Mouse (Mus musculus) embryonic fibroblast, embryonic 13.5 days (primary cell): ENCODE data around the gene Immp2l. TPM values are rescaled to one million over a fixed set of nuclear protein-coding genes. Genes with fewer than 3 reads are reported as not detected.

ENCODE experiments used
- H3K27ac ChIP-seq: 2 replicates; pipeline ENCODE4 v1.5.1; 2012; ENCODE audit warnings: low read length, control low read depth, inconsistent platforms; ENCODE audit not compliant: insufficient read depth
- H3K4me1 ChIP-seq: 2 replicates; pipeline ENCODE4 v1.6.1; 2011; ENCODE audit warnings: low read length; ENCODE audit not compliant: control insufficient read depth, insufficient read depth
- H3K4me3 ChIP-seq: 2 replicates; pipeline ENCODE4 v1.5.1; 2011; ENCODE audit warnings: mild to moderate bottlenecking, control low read depth, low read length; ENCODE audit not compliant: insufficient read depth
- CTCF ChIP-seq: IDR thresholded peaks from 2 replicates; pipeline ENCODE4 v1.5.1; 2011; ENCODE audit warnings: mild to moderate bottlenecking, control low read depth, low read length, moderate library complexity, borderline replicate concordance; ENCODE audit not compliant: insufficient read depth
- POLR2A ChIP-seq: IDR thresholded peaks from 2 replicates; pipeline ENCODE4 v1.6.1; 2011; ENCODE audit warnings: low read depth, mild to moderate bottlenecking, control low read depth, low read length, moderate library complexity
- polyA plus RNA-seq: library from polyadenylated mRNA; stranded (reverse); fragments of >200 nt; gene quantifications from 2 replicates; pipeline ENCODE4 v1.2.4, GENCODE M21; 2011; ENCODE audit warnings: low read depth; ENCODE audit not compliant: missing spikeins, insufficient read length

Immp2l gene
- polyA plus RNA-seq, 1 experiment: 2.9 TPM

- TF ChIP-seq POLR2A: no peak
- TF ChIP-seq CTCF: no peak
- H3K27ac ChIP-seq: no peak overlapping the region
- H3K4me3 ChIP-seq: no peak overlapping the region
- no peaks in the 10 kb centered on the region for H3K4me1 ChIP-seq
Measured at GRCm38 (mm10) chr12:41159543-41159942, 135.7 kb downstream of the Immp2l start.

- no peaks in the 10 kb centered on the region for H3K4me1 ChIP-seq
- H3K27ac ChIP-seq: no peak overlapping the region
- no peak for TF ChIP-seq POLR2A
- no peak for TF ChIP-seq CTCF
- no peak overlapping the region for H3K4me3 ChIP-seq
Measured at GRCm38 (mm10) chr12:41167802-41168201, 143.9 kb downstream of the Immp2l start.

- no peaks in the 10 kb centered on the region for H3K4me1 ChIP-seq
- no peak for TF ChIP-seq CTCF
- TF ChIP-seq POLR2A: no peak
- H3K27ac ChIP-seq: no peak overlapping the region
- no peak overlapping the region for H3K4me3 ChIP-seq
Measured at GRCm38 (mm10) chr12:41170051-41170450, 146.2 kb downstream of the Immp2l start.

GRCm38 (mm10) chr12:41182856-41183255 lies 159.0 kb downstream of the Immp2l start:
- no peak overlapping the region for H3K27ac ChIP-seq
- TF ChIP-seq POLR2A (no peak), CTCF (no peak)
- no peaks in the 10 kb centered on the region for H3K4me1 ChIP-seq
- no peak overlapping the region for H3K4me3 ChIP-seq

GRCm38 (mm10) chr12:41185060-41185459 lies 161.2 kb downstream of the Immp2l start:
- Histone ChIP-seq H3K4me3 (no peak overlapping the region), H3K27ac (no peak overlapping the region), H3K4me1 (no peaks in the 10 kb centered on the region)
- no peak for TF ChIP-seq POLR2A
- no peak for TF ChIP-seq CTCF

GRCm38 (mm10) chr12:41185509-41185908 lies 161.6 kb downstream of the Immp2l start:
- Histone ChIP-seq H3K4me1 (no peaks in the 10 kb centered on the region), H3K27ac (no peak overlapping the region), H3K4me3 (no peak overlapping the region)
- no peak for TF ChIP-seq POLR2A
- TF ChIP-seq CTCF: no peak

- H3K27ac ChIP-seq: no peak overlapping the region
- H3K4me3 ChIP-seq: no peak overlapping the region
- no peak for TF ChIP-seq POLR2A
- no peaks in the 10 kb centered on the region; the same call in 1 of the 2 replicates for H3K4me1 ChIP-seq
Measured at GRCm38 (mm10) chr12:41192829-41193228, 168.9 kb downstream of the Immp2l start.

GRCm38 (mm10) chr12:41196374-41196773 lies 172.5 kb downstream of the Immp2l start:
- Histone ChIP-seq H3K4me3 (no peak overlapping the region), H3K27ac (no peak overlapping the region), H3K4me1 (no peaks in the 10 kb centered on the region; the same call in 1 of the 2 replicates)
- TF ChIP-seq CTCF (no peak), POLR2A (no peak)

- no peak overlapping the region for H3K27ac ChIP-seq
- no peak overlapping the region for H3K4me3 ChIP-seq
- no peaks in the 10 kb centered on the region for H3K4me1 ChIP-seq
- TF ChIP-seq POLR2A: no peak
- TF ChIP-seq CTCF: no peak
Measured at GRCm38 (mm10) chr12:41215186-41215585, 191.3 kb downstream of the Immp2l start.

GRCm38 (mm10) chr12:41221893-41222292 lies 198.0 kb downstream of the Immp2l start:
- no peak overlapping the region for H3K27ac ChIP-seq
- no peak overlapping the region for H3K4me3 ChIP-seq
- TF ChIP-seq POLR2A (no peak), CTCF (no peak)
- H3K4me1 ChIP-seq: no peaks in the 10 kb centered on the region

GRCm38 (mm10) chr12:41223686-41224085 lies 199.8 kb downstream of the Immp2l start:
- Histone ChIP-seq H3K4me1 (no peaks in the 10 kb centered on the region), H3K27ac (no peak overlapping the region), H3K4me3 (no peak overlapping the region)
- TF ChIP-seq POLR2A (no peak), CTCF (no peak)
